Mouse (Mus musculus) ES-Bruce4 (cell line): Measurements from ENCODE around the gene Rab29. TPM values are rescaled to one million over a fixed set of nuclear protein-coding genes. Genes with fewer than 3 reads are reported as not detected.
A peak's percentile ranks its signal among the peaks of the same experiment; 100 is the strongest.

ENCODE experiments used
- H3K27ac ChIP-seq: 2 replicates; pipeline ENCODE4 v1.5.1; 2012; ENCODE audit warnings: low read length, inconsistent platforms; ENCODE audit not compliant: insufficient read depth
- H3K27me3 ChIP-seq: 2 replicates; pipeline ENCODE4 v1.6.1; 2012; ENCODE audit warnings: mild to moderate bottlenecking, low read length, inconsistent platforms; ENCODE audit not compliant: control insufficient read depth, poor library complexity, insufficient read depth, severe bottlenecking
- H3K36me3 ChIP-seq: 2 replicates; pipeline ENCODE4 v1.6.1; 2012; ENCODE audit warnings: inconsistent platforms, mild to moderate bottlenecking, low read length, moderate library complexity; ENCODE audit not compliant: control insufficient read depth, poor library complexity, insufficient read depth, severe bottlenecking
- H3K4me1 ChIP-seq: one replicate; pipeline ENCODE4 v1.8.1; 2011; ENCODE audit warnings: low read length; ENCODE audit not compliant: control insufficient read depth, insufficient read depth
- H3K4me3 ChIP-seq: 2 replicates; pipeline ENCODE4 v1.5.1; 2011; ENCODE audit warnings: low read depth, mild to moderate bottlenecking, low read length
- H3K9ac ChIP-seq: 2 replicates; pipeline ENCODE4 v1.6.1; 2012; ENCODE audit warnings: low read depth, mild to moderate bottlenecking, inconsistent platforms; ENCODE audit not compliant: poor library complexity, severe bottlenecking
- H3K9me3 ChIP-seq: replicated peaks from 2 replicates; pipeline ENCODE4 v1.6.1; 2012; ENCODE audit warnings: mild to moderate bottlenecking, low read length, inconsistent platforms; ENCODE audit not compliant: control insufficient read depth, poor library complexity, insufficient read depth, severe bottlenecking
- CTCF ChIP-seq: IDR thresholded peaks from one replicate; pipeline ENCODE4 v1.8.1; 2011; ENCODE audit warnings: low read depth, low read length
- EP300 ChIP-seq: IDR thresholded peaks from 2 replicates; pipeline ENCODE4 v1.6.1; 2011; ENCODE audit warnings: low read depth, low read length; ENCODE audit not compliant: insufficient read depth
- POLR2A ChIP-seq: IDR thresholded peaks from one replicate; pipeline ENCODE4 v1.8.1; 2011; ENCODE audit warnings: low read length; ENCODE audit not compliant: insufficient read depth
- polyA plus RNA-seq: library from polyadenylated mRNA; stranded (reverse); fragments of >200 nt; gene quantifications from 2 replicates; pipeline ENCODE4 v1.2.4, GENCODE M21; 2011; ENCODE audit warnings: low read depth; ENCODE audit not compliant: missing spikeins, insufficient read depth, insufficient read length

Rab29 gene
- polyA plus RNA-seq, 1 experiment = 4.3 TPM

- peaks cover 18% of the 10 kb centered on the region for H3K36me3 ChIP-seq
- H3K9me3 ChIP-seq = no peaks in the 10 kb centered on the region
- H3K4me1 ChIP-seq = no peaks in the 10 kb centered on the region
- no peak overlapping the region for H3K9ac ChIP-seq
- TF ChIP-seq EP300 (no peak), POLR2A (no peak), CTCF (no peak)
- no peak overlapping the region for H3K4me3 ChIP-seq
- H3K27me3 ChIP-seq = no peaks in the 10 kb centered on the region
- H3K27ac ChIP-seq = no peak overlapping the region
Observed at GRCm38 (mm10) chr1:131844883-131845282, 22.1 kb upstream of the Rab29 start.

GRCm38 (mm10) chr1:131846255-131846654 is 20.8 kb upstream of the Rab29 start:
- Histone ChIP-seq H3K9me3 (no peaks in the 10 kb centered on the region), H3K27ac (no peak overlapping the region), H3K4me3 (no peak overlapping the region), H3K36me3 (peaks cover 14% of the 10 kb centered on the region), H3K4me1 (no peaks in the 10 kb centered on the region), H3K27me3 (no peaks in the 10 kb centered on the region), H3K9ac (no peak overlapping the region)
- TF ChIP-seq CTCF (peak; percentile 69), POLR2A (no peak)

GRCm38 (mm10) chr1:131861811-131862210 is 5.2 kb upstream of the Rab29 start:
- Histone ChIP-seq H3K4me3 (no peak overlapping the region), H3K4me1 (peaks cover 1% of the 10 kb centered on the region), H3K9me3 (no peaks in the 10 kb centered on the region), H3K36me3 (no peaks in the 10 kb centered on the region), H3K27me3 (no peaks in the 10 kb centered on the region), H3K27ac (no peak overlapping the region), H3K9ac (no peak overlapping the region)
- no peak for TF ChIP-seq POLR2A
- TF ChIP-seq CTCF = no peak
- no peak for TF ChIP-seq EP300

- no peak overlapping the region for H3K4me3 ChIP-seq
- TF ChIP-seq POLR2A (no peak), CTCF (no peak), EP300 (no peak)
- peaks cover 1% of the 10 kb centered on the region for H3K4me1 ChIP-seq
- H3K9ac ChIP-seq = no peak overlapping the region
- H3K36me3 ChIP-seq = no peaks in the 10 kb centered on the region
- no peaks in the 10 kb centered on the region for H3K27me3 ChIP-seq
- no peaks in the 10 kb centered on the region for H3K9me3 ChIP-seq
- H3K27ac ChIP-seq = no peak overlapping the region
Observed at GRCm38 (mm10) chr1:131865596-131865995, 1.4 kb upstream of the Rab29 start.

GRCm38 (mm10) chr1:131866304-131866999 is 572 bp upstream of the Rab29 start:
- Histone ChIP-seq H3K9ac (no peak overlapping the region), H3K9me3 (no peaks in the 10 kb centered on the region), H3K4me3 (no peak overlapping the region), H3K4me1 (peaks cover 1% of the 10 kb centered on the region), H3K36me3 (no peaks in the 10 kb centered on the region), H3K27ac (no peak overlapping the region), H3K27me3 (no peaks in the 10 kb centered on the region)
- TF ChIP-seq CTCF (no peak), POLR2A (no peak), EP300 (no peak)

- no peaks in the 10 kb centered on the region for H3K36me3 ChIP-seq
- no peak for TF ChIP-seq EP300
- TF ChIP-seq POLR2A = no peak
- no peak for TF ChIP-seq CTCF
- H3K4me1 ChIP-seq = no peaks in the 10 kb centered on the region
- H3K9ac ChIP-seq = peak overlapping the region; percentile 15
- peak overlapping the region; percentile 80 for H3K4me3 ChIP-seq
- H3K9me3 ChIP-seq = no peaks in the 10 kb centered on the region
- H3K27me3 ChIP-seq = no peaks in the 10 kb centered on the region
- H3K27ac ChIP-seq = no peak overlapping the region
Observed at GRCm38 (mm10) chr1:131867946-131868290, 894 bp downstream of the Rab29 start.
